Mouse (Mus musculus) kidney, adult 2 months (tissue): ENCODE results near the gene Olfr476.
"Not testable (repeated sequence)": the region's sequence is repeated elsewhere in the genome, so short reads cannot be mapped to it uniquely, and the experiment has no call there.

Experiments
- CTCF ChIP-seq: fragments of 200-500 bp; conservative IDR thresholded peaks from 2 replicates; pipeline ENCODE4 v1.5.1; 2011; ENCODE audit warnings: low read depth, mild to moderate bottlenecking, control low read depth, low read length, moderate library complexity, mixed read lengths; ENCODE audit not compliant: insufficient read depth, insufficient read length
- POLR2A ChIP-seq: fragments of 200-500 bp; IDR thresholded peaks from one replicate; pipeline ENCODE4 v1.6.1; 2011; ENCODE audit warnings: low read depth, low read length, control low read depth

DNA sequence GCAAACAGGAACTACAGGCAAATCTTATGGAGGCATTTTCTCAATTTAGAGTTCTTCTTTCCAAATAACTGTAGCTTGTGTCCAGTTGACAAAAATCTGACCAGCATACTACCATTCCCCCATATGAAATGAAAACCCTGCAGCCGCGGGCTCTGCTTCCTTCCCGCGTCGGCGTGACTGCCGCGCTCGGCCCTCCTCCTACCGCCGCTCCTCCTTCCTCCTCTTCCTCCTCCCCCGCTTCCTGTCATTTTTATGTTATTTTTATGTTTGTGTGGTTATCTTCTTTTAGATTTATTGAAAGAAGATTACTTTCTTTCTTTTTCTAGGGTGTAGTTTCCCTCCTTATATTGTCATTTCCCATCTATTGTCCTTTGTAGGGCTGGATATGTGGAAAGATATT is 12.1 kb upstream of the Olfr476 start:
- TF ChIP-seq CTCF, POLR2A: not testable (repeated sequence)
